Mouse (Mus musculus) liver, embryonic 14 days (tissue): ENCODE measurements around the gene 1700040F15Rik. TPM values are rescaled to one million over a fixed set of nuclear protein-coding genes. Genes with fewer than 3 reads are reported as not detected.

Experiments
- polyA plus RNA-seq: library from polyadenylated mRNA; depleted of rRNA; stranded (reverse); fragments of >200 nt; gene quantifications from 2 replicates; pipeline ENCODE4 v1.2.3, GENCODE M21; 2012; rRNA removed

1700040F15Rik gene
- not detected in 2 replicates for polyA plus RNA-seq

DNA sequence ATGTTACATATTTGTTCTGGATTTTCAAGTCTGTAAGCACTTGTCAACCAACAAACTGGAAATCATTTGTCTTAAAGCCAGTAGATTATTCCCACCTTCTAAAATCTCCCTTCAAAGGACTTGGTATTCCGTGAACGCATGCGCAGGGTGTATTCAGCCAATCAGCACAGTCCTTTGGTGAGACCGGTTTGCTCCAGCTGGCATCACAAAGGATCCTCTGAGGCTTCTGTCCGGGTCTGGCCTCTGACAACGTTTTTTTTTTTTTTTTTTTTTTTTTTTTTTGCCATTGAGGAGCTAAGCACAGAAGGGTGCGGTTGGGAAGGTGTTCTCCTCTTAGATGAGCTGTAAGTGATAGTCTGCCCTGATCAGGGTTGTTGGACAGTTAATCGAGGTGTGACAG is at the start of gene 1700040F15Rik:
TSS of gene 1700040F15Rik (plus strand) at position 301 of the 400 bp plus-strand sequence.

